Mouse (Mus musculus) Patski (cell line): Measurements from ENCODE around the gene Urgcp. TPM values are rescaled to one million over a fixed set of nuclear protein-coding genes. Genes with fewer than 3 reads are reported as not detected.
A peak's percentile ranks its signal among the peaks of the same experiment; 100 is the strongest.

ENCODE experiments used
- ATAC-seq: fragments of 100-300 bp; one replicate; pipeline ENCODE4 v1.8.0; 2021
- CTCF ChIA-PET: fragments of 350-600 bp; sonication (Branson Sonifier 250); formaldehyde crosslinking; loops from one replicate; lab custom pipeline; 2022; ENCODE audit warnings: inconsistent platforms; lab: Charles Lee
- POLR2A ChIA-PET: fragments of 350-600 bp; sonication (Branson Sonifier 250); formaldehyde crosslinking; loops from one replicate; lab custom pipeline; 2022; ENCODE audit warnings: antibody characterized with exemption, inconsistent platforms; lab: Charles Lee
- DNase-seq: peaks from one replicate; pipeline ENCODE4 v3.0.0-alpha.2; 2011; ENCODE audit warnings: low read depth, low spot score
- H3K27me3 ChIP-seq: fragments of 371-371 bp; one replicate; pipeline ENCODE4 v1.5.1; 2021
- CTCF ChIP-seq: fragments of 100-300 bp; IDR thresholded peaks from one replicate; pipeline ENCODE4 v1.5.1; 2021
- in situ Hi-C: fragments of 300-500 bp; cut with MboI; formaldehyde crosslinking; loops from 3 replicates; pipeline ENCODE4 v1.11.1; 2018; ENCODE audit warnings: low pct_unique_long_range_greater_than_20kb, mixed read lengths
- polyA plus RNA-seq: library from polyadenylated mRNA; unstranded; gene quantifications from one replicate; pipeline ENCODE4 v1.2.3, GENCODE M21; 2021

Gene Urgcp
- polyA plus RNA-seq, 1 experiment from 2014 or later, result 25.5 TPM

- POLR2A ChIA-PET, result interaction anchor here (1.3 kb wide), 1 partner anchor 9 kb away, joined by 3 read pairs; no protein-coding TSS in a partner anchor
- in situ Hi-C loops, result loop anchor here (5.0 to 10.0 kb wide), 2 partner anchors 104 to 304 kb away; no protein-coding TSS in a partner anchor
- DNase-seq, result peak; percentile 55
These were observed 26.2 kb upstream of the Urgcp start, which contains the start of gene Dbnl for GRCm38 (mm10) chr11:5788056-5789014. Gene Dbnl (plus strand): TSS chr11:5788488.

GRCm38 (mm10) chr11:5787671-5788055, 25.5 kb upstream of the Urgcp start:
- ChIA-PET POLR2A (interaction anchor here (1.3 kb wide), 1 partner anchor 9 kb away, joined by 3 read pairs; no protein-coding TSS in a partner anchor), CTCF (interaction anchor here (1.0 to 2.5 kb wide), 7 partner anchors 41 to 98 kb away, joined by 3 to 7 read pairs (median 5); partner anchors contain the start of gene Polm)
- in situ Hi-C loops, result loop anchor here (5.0 to 10.0 kb wide), 2 partner anchors 105 to 303 kb away; no protein-coding TSS in a partner anchor
- H3K27me3 ChIP-seq, result no peaks in the 10 kb centered on the region
- no peak for TF ChIP-seq CTCF
- ATAC-seq (no peak), DNase-seq (no peak)

More at GRCm38 (mm10) chr11:5788056-5789014, 26.2 kb upstream of the Urgcp start, which contains the start of gene Dbnl:
- H3K27me3 ChIP-seq, result no peaks in the 10 kb centered on the region
- ATAC-seq, result peak; percentile 90
- CTCF ChIA-PET, result interaction anchor here (1.0 to 2.5 kb wide), 10 partner anchors 40 to 121 kb away, joined by 3 to 7 read pairs (median 4); partner anchors contain the start of gene Polm
- peak; percentile 95 for TF ChIP-seq CTCF

GRCm38 (mm10) chr11:5785732-5786131, 23.6 kb upstream of the Urgcp start:
- DNase-seq (no peak), ATAC-seq (no peak)
- CTCF ChIA-PET, result no interaction called here
- POLR2A ChIA-PET, result no interaction called here
- H3K27me3 ChIP-seq, result no peaks in the 10 kb centered on the region
- in situ Hi-C loops, result loop anchor here (5.0 to 10.0 kb wide), 2 partner anchors 107 to 301 kb away; no protein-coding TSS in a partner anchor
- no peak for TF ChIP-seq CTCF

DNA sequence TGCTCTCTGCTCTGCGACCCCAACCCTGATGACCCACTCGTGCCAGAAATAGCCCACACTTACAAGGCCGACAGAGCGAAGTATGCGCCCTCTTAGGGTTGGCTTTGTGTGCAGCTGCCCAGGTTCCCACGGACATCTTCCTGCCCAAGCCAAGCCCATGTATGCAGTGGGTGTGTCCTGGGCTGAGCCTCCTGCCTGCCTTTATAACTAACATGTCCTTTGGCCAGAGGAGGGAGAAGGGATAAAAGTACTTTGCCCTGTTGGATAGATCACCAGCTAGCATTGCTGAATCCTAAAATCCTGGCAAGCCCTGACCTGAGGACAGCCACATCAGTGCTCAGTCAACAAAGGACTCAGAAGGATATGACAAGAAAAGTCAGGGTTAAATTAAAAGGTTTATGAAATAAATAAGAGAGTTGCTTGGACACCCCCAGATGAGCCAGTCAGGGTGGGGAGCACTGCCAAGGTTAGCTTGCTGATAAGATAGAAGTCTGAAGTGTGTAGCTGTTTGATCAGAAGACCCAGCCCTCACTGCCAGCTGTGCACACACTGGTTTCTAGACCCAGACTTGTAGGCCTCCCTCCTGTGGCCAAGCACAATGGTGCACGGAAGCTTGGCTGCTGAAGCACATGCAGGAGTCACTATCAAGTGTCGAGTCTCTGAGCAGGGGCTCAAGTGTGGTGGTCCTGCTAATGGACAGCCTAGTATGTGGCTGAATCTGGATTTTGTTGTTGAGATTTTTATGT, 20.2 kb upstream of the Urgcp start:
- peak; percentile 18 for TF ChIP-seq CTCF
- no peaks in the 10 kb centered on the region for H3K27me3 ChIP-seq
- in situ Hi-C loops, result loop anchor here (10.0 kb wide), 1 partner anchor 298 kb away; no protein-coding TSS in a partner anchor

DNA sequence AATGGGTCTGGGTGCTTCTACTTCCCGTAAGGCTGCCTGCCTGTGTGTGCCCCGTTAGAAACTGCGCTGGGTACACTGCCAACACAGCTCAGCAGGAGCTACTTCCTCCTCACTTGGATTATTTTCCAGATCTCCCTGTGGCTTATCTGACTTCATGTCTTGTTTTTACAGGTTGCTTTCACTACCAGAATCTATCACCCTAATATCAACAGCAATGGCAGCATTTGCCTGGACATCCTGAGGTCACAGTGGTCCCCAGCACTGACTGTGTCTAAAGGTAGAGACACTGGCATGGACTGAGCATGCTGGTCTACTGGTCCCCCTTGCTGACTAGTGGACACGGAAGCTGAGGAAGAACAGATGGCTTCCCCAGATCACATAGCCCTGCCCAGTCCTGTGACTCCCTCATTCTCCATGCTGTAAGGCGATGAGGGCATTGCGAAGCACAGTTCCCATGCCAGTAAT, 17.9 kb upstream of the Urgcp start:
- in situ Hi-C loops, result loop anchor here (10.0 kb wide), 1 partner anchor 295 kb away; no protein-coding TSS in a partner anchor
- DNase-seq (no peak), ATAC-seq (no peak)
- no peak for TF ChIP-seq CTCF
- POLR2A ChIA-PET, result no interaction called here
- H3K27me3 ChIP-seq, result no peaks in the 10 kb centered on the region
- CTCF ChIA-PET, result no interaction called here

More for the DNA sequence above, 20.2 kb upstream of the Urgcp start:
- ChIA-PET POLR2A (no interaction called here), CTCF (interaction anchor here (1.4 kb wide), 1 partner anchor 9 kb away, joined by 3 read pairs; no protein-coding TSS in a partner anchor)
- ATAC-seq, result no peak
- no peak for DNase-seq

DNA sequence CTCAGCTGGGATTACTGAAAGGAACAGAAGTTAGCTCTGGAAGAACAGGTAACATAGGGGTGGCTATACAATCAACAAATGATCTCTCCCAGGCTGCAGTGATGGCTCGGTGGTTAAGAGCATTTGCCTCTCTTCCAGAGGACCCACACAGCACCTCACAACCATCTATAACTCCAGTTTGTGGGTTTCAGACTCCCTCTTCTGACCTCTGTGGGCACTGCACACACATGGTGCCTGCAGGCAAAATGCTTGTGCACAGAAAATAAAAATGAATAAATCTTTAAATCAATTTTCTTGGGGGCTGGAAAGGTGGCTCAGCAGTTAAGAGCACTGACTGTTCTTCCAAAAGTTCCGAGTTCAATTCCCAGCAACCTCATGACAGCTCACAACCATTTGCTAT, 16.3 kb upstream of the Urgcp start:
- ChIA-PET POLR2A (no interaction called here), CTCF (no interaction called here)
- DNase-seq (no peak), ATAC-seq (no peak)
- H3K27me3 ChIP-seq, result no peaks in the 10 kb centered on the region
- in situ Hi-C loops, result no loop called here
- TF ChIP-seq CTCF, result peak; percentile 80

- TF ChIP-seq CTCF, result no peak
These were observed 3.8 kb upstream of the Urgcp start for GRCm38 (mm10) chr11:5766019-5766418.

DNA sequence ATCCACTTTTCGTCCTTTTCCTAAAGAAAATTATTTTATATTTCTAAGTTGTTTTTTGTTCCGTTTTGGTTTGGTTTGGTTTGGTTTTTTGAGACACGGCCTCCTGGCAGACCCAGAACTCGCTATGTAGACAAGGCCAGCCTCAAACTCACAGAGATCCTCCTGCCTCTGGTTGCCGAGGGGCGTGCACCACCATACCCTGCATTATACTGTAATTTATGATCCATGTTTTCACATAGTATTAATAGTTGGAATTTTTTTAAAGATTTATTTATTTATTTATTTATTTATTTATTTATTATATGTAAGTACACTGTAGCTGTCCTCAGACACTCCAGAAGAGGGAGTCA, 432 bp upstream of the Urgcp start:
- DNase-seq (no peak), ATAC-seq (no peak)
- POLR2A ChIA-PET, result interaction anchor here (1.0 kb wide), 1 partner anchor 18 kb away, joined by 4 read pairs; no protein-coding TSS in a partner anchor
- in situ Hi-C loops, result no loop called here
- no peaks in the 10 kb centered on the region for H3K27me3 ChIP-seq
- CTCF ChIA-PET, result no interaction called here
- TF ChIP-seq CTCF, result no peak

More at GRCm38 (mm10) chr11:5766019-5766418, 3.8 kb upstream of the Urgcp start:
- CTCF ChIA-PET, result no interaction called here
- ATAC-seq (no peak), DNase-seq (no peak)
- POLR2A ChIA-PET, result no interaction called here
- no peaks in the 10 kb centered on the region for H3K27me3 ChIP-seq
- in situ Hi-C loops, result no loop called here

DNA sequence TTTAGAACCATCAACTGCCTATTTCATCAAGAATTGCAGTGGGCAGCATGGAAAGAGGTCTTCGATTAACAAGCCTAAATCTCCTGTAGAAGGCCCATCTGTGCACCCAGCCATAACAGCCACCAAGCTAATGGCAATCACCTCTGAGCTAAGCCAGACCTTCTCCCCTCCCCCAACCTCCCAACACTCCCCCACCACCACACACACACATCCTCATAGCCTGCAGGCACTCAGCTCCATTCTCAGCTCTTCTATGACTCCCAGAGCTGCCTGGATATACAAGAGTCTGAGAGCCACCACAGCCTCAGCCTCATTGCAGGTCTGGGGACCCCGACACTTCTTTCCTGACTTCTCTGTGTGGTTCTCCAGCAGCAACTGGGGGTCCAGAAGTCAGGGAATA, 8.4 kb downstream of the Urgcp start:
- DNase-seq (no peak), ATAC-seq (no peak)
- CTCF ChIA-PET, result interaction anchor here (1.4 kb wide), 1 partner anchor 11 kb away, joined by 3 read pairs; no protein-coding TSS in a partner anchor
- TF ChIP-seq CTCF, result no peak
- in situ Hi-C loops, result no loop called here
- no peaks in the 10 kb centered on the region for H3K27me3 ChIP-seq
- POLR2A ChIA-PET, result no interaction called here

DNA sequence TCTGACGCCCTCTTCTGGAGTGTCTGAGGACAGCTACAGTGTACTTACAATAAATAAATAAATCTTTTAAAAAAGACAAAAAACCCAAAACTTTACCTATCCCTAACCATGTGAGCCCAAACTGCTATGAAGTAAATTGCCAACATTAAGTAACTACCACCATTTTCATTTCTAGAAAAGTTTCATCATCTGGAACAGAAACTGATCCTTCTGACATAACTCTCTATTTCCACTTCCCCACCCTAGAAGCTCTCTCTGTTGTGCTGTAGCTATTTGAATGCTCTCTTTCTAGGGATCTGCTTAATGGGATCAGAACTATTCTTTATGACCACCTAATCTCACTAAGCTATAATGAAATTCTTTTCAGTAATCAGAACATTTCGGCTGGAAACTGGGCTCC, 17.2 kb downstream of the Urgcp start:
- DNase-seq (no peak), ATAC-seq (no peak)
- in situ Hi-C loops, result no loop called here
- ChIA-PET CTCF (no interaction called here), POLR2A (interaction anchor here (1.2 kb wide), 1 partner anchor 18 kb away, joined by 4 read pairs; no protein-coding TSS in a partner anchor)
- no peak for TF ChIP-seq CTCF
- H3K27me3 ChIP-seq, result no peaks in the 10 kb centered on the region
